Mouse (Mus musculus) left cerebral cortex, postnatal 4 days (tissue): ENCODE results near the gene Nnat. TPM values are rescaled to one million over a fixed set of nuclear protein-coding genes. Genes with fewer than 3 reads are reported as not detected.

Source experiments
- DNase-seq: peaks from one replicate; pipeline ENCODE4 v3.0.0-alpha.2; 2022
- intact Hi-C: fragments of 180-260 bp; cut with DNase I; formaldehyde crosslinking; loops from one replicate; pipeline ENCODE4 v1.15.1; 2025
- total RNA-seq, 2 experiments: library from RNA; stranded (reverse); gene quantifications; 2 replicates each; pipeline ENCODE4 v1.2.3; 2021

Gene Nnat
- total RNA-seq, 2 experiments from 2014 or later = 1,316 to 1,920 TPM

DNA sequence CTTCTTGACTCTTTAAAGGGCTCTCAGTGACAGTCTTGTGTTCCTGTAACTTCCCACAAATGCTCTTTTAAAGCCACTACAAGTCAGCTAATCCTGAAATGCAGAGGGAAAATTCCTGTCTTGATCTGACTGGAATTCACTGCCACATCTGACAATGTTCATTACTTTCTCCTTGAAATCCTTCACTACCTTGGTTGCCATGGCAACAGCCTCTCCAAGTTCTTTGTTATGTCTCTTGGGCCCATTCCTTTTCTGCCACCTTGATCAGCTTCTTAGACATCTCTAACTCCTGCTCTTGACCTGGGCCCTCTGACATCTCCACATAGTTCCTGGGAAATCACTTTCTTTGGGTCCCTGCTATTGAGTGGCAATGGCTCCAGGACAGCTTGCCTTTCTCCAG, 13.2 kb upstream of the Nnat start:
- intact Hi-C loops = no loop called here

DNA sequence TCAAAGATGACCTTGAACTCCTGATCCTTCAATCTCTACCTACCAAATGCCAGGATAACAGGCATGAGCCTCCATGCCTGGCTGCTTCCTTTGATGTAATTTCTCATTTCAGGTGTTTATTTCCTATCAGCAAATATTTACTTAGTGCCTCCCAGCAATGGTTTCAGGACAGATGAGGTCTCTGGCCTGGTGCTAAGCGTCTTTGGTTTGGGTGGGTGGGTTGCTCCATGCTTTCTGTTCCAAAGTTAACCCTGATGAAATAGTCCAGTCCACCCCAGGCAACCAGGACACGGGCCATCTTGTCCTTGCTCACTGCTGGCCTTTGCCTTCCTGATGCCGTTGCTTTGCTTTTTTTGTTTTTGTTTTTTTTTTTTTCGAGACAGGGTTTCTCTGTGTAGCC, 9.6 kb upstream of the Nnat start:
- DNase-seq = no peak
- intact Hi-C loops = no loop called here

More for the DNA sequence above, 13.2 kb upstream of the Nnat start:
- DNase-seq = no peak

DNA sequence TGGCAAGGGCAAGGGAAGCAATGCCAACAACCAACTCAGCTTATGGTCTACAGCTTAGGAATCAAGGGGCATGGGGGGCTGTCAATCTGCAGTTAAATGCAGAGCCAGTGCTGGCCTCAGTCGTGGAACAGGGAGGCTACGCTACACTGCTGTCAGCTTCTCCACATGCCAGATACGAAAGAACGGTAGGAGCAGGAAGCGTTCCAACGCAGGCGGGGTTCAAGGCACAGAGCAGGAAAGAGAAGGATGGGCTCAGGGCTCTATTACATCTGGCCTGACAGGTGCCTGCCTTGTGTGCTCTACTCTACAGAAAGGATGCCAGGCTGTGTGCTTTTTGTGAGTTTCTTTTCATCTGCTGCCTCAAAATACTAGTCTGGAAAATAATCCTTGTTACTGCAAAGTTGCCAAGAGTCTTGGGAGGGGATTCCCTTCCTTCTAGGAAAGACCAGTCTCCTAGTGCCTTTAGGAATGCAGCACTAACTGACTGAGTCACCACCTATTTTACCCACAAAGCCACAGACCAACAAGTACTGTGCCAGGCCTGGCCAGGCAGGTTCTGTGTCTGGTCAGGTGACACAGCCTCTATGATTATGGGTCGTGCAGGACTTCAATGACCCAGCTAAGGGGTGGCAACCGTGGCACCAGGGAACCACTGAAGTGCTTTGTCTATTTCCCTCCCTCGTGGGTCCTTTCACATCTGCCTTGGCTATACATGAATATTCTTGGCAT, 7.6 kb upstream of the Nnat start:
- intact Hi-C loops = no loop called here
- peak; percentile 61 for DNase-seq

DNA sequence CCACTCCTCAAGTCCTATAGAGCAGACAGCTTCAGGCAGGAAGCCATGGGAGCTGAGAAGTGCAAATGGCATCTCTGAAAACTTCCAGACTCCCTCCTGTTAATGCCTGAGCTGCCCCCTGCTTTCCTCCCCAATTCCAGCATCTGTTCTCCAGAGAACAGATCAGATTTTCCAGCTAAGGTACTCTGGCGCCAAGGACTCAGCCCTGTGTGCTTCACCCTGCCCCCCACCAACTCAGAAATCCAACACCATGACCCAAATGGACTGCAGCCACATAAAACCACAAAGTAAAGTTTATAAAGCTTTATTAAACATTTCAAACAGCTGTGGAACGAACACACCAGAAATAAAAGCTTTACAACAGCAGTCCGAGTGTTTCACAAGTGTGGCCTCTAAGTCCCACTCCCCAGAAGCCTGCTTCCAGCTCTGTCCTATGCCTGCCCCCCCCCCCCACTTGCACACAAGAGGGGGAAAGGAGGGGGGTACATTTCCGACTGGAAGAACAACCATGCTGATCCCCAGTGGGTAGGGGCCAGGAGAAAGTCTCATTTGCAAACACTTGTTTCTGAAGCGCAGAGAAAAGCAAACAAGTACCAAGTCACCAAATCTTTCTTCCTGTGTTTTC, 3.7 kb upstream of the Nnat start:
- DNase-seq = no peak
- intact Hi-C loops = no loop called here

DNA sequence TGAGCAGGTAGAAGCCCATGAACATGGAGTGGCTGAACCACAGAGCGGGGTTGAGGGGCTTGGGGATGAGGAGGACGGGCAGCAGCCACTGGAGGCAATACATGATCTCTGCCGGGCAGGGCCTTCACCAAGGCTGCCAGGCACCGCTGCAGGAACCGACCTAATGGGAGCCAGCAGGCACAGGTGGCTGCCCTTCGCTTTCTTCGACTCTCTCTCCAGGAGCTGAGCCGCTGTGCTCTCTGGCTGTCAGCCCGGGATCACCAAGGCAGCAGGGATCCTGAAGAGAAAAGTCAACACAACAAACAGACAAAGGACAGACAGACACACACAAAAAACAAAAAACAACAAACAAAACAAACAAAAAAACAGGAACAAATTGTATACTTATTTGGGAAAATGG, 1.8 kb upstream of the Nnat start:
- intact Hi-C loops = no loop called here
- DNase-seq = peak; percentile 57

DNA sequence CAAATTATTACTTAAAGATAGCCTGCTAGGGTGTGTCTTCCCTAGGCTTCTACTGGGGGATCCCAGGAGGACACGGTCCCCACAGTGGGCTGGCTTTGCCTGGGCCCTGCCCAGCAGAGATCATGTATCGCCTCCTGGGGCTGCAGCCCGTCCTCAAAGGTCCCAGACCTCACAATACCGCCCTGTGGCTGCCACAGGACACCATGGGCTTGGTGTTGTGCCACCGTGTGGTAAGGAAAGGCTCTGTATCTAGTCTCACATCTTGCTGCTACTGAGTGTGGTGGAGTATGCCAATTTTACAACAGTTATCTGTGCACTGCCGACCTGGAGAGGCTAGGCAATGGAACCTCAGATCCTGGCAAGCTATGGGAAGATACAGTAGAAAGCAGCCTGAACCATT, 1.4 kb upstream of the Nnat start:
- peak; percentile 57 for DNase-seq
- intact Hi-C loops = no loop called here

DNA sequence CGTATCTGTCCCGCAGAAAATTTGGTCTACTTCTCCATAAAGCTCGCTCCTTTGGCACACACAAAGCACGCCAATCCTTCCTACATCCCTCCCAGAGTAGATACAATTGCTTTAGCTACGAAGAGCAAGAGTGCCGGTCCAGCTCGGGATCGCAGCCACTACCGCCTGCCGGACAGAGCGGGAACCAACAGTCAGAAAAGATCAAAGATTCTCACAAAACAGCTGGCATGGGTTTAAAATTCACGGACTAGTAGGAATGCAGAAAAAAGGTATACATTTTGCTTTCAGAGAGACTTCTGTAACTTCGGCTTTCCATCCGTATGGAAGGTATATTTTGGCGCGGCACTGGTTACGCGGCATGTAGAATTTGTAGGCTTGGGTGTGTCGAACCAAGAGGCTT, 438 bp upstream of the Nnat start:
- intact Hi-C loops = no loop called here
- DNase-seq = peak; percentile 41

DNA sequence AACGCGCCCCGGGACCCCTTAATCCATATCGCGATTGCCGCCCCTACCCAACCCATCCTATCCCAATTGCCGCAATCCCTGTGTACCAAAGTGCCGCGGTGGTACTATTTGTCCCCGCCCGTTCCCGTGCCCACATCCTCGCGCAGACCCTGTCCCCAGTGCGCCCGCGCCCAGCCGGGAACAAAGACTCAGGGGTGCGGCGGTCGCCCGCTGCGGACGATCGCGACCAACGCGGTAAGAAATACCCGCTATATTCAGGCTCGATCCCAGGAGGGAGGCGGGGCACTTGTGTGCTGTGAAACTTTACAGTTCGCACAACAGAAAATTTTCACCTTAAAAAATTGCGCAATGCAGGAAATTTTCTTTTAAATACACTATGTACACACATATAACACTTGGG, 424 bp downstream of the Nnat start:
- intact Hi-C loops = loop anchor here (5.0 kb wide), 2 partner anchors 83 to 98 kb away; no protein-coding TSS in a partner anchor
- DNase-seq = no peak

DNA sequence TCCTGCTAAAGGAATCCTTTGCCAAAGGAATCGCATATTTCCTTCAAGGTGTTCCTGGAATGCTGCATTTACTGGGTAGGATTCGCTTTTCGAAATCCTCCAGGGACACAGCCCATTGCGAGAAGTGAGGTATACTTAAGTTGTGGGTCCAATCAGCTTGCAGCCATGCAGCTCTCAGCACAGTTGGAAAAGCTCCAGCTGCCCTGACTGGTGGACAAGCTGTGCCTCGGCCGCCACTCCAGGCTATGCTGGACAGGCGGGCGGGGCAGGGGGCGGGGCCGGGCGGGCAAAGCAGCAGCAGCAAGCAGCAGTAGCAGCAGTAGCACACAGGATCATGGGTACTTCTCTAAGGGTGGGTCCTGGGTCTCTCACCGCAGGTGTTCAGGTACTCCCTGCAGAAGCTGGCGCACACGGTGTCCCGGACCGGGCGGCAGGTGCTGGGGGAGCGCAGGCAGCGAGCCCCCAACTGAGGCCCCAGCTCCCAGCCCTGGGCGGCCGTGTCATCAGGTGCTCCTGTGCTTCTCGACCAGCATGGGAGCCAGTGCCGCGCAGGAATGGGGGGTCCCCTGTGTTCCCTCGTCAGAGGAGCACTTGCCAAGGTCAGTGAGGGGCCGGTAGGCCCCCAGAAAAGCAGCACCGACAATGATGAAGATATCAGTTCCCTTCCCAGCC, 1.4 kb downstream of the Nnat start:
- intact Hi-C loops = loop anchor here (5.0 kb wide), 2 partner anchors 84 to 99 kb away; no protein-coding TSS in a partner anchor
- DNase-seq = peak; percentile 94

DNA sequence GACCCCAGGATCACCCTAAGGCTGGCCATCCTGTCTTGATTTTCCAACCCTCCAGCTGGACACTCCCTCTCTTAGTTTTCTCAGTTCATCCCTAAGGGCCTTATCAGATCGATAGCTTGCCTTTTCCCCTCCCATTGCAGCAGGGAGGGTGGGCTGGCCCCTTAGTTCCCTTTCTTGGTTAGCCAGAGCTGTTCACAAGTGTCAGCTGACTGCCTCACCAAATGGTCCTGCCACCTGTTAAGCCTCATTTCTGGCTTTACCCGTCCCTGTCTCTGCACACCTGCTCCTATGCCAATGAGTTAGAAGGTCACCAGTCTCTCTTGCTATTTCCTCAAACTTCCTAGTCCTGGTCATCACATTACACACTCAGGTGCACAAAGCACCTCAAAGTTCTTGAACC, 3.2 kb downstream of the Nnat start:
- intact Hi-C loops = loop anchor here (5.0 kb wide), 2 partner anchors 86 to 101 kb away; no protein-coding TSS in a partner anchor
- DNase-seq = no peak

DNA sequence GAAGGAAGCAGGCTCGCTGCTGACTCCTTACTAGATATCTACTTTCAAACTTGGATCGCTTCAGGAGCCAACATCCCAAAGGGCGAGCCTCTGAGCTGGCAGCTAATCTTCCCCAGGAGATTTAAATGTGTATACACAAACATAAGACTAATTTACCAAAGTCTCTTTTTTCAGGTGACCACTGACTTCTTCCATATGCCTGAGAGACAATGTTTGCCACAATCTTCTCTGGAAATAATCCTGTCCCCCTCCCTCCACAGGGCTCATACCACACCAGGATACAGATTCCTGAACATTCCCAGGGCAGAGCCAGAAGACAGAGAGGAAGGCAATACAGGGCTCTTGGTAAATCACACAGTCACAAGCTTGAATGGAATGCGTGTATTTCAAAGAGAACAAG, 4.8 kb downstream of the Nnat start:
- no peak for DNase-seq
- intact Hi-C loops = loop anchor here (5.0 kb wide), 2 partner anchors 87 to 102 kb away; no protein-coding TSS in a partner anchor

DNA sequence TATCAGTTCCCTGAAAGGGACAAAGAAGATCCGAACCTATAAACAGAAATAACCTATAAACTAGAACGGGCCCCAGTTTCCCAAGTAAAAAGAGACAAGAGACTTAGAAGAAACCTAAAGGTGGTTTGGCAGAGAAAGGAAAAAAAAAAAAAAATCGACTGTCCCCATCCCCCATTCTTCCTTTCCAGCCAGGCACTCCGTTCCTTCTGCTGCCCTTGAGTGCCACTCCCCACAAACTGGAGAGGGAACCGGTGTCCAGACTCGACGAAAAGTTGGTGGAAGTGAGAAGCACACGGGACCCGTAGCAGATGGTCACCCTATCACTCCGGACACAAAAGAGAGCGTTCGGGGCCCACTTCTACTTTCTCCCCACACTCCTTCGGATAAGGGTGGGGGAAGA, 5.6 kb downstream of the Nnat start:
- no peak for DNase-seq
- intact Hi-C loops = no loop called here

DNA sequence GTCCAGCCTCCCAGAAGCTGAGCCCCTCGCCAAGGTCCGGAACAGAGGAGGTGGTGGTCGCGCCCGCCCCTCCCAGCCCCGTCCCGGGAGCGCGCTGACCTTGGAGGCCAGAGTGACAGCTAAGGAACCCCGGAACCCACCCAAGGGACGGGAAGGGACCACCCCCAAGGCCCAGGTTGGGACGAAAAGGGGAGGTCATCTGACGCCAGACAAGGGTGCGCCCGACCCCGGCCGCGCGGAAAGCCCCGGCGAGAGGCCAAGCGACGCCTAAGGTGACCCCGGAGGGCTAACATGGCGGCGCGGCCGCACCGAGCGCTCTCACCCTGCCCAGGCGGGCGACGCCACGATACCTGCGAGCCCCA, 6.0 kb downstream of the Nnat start:
- DNase-seq = no peak
- intact Hi-C loops = no loop called here

DNA sequence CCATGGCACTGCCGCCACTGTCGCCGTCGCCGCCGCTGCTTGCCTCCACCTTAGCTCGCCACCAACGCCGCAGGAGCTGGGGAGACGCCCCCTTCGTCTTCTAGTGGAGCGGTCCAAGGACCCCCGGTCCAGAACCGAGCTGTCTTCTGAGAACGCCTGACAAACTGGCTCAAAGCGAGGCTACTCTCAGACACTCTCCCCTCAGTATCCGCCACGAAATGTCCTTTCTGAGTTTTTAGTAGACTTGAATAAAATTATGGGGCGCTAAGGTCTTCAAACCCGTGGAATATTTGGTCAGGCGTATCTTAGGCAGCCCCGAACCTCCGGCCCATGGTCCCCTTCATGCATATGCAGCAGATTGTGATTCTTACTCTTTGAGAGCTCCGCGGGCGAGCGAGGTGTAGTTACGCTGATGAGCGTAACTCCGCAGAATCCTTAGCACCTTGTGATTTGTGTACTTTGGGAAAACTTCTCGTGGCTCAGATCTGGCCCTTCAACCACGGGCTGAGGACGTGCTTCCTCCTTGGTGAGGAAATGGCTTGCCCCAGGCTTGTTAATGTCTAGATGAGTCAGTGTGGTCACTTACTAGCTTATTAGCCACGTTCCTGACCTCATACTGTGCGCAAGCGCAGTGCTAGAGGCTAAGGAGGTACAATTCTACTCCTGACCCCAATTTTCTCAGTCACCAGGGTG, 6.5 kb downstream of the Nnat start:
- intact Hi-C loops = no loop called here
- DNase-seq = peak; percentile 87

DNA sequence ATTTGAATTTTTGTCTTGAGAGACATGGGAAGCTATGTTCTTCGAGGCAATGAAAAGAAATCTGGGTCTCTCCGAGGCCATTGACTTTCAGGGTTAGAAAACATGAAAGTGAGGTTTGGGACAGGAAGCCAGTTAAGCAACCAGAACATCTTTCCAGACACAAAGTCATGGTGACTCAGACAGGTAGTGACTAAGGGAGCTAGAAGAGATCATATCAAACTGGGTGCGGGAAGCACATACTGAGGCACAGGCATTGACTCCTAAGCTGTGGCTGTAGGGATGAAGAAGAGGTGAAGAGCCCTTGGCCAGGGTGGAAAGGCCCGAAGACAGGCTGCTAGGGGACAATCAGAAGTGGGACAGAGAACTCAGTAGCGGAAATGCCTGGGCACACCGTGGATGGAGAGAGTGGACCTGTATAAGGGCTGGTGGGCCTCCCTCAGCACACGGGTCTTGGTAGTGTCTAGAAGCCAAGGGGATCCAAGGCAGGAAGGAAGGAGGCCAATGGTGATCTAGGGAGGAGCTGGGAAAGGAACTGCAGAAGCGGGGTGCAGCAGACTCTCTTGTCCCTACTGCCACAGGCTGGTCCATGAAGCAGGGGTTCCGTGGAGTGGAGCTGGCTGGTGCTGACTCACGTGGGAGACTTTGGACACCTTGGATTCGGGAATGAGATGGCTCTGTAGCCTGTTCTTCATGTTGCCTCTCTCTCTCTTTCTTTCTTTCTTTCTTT, 7.5 kb downstream of the Nnat start:
- no peak for DNase-seq
- intact Hi-C loops = no loop called here

DNA sequence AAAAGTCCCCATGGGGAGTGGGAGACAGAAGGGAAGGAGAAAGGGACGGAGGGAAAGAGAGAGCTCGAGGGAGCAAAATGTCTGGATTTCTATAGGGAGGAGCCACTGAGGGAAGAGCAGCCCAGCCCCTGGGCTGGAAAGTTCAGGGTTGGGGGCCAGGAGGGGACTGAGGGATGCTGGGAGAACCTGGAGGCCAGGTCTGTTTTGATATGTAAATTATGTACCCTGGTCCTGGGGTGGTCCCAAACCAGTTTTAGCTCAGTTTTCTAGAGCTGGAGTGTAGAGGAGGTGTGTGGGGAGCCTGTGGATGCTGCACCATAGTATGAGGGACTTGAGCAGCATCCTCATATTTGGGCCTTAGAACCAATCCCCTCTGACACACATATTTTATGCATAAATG, 9.0 kb downstream of the Nnat start:
- intact Hi-C loops = no loop called here
- DNase-seq = no peak

DNA sequence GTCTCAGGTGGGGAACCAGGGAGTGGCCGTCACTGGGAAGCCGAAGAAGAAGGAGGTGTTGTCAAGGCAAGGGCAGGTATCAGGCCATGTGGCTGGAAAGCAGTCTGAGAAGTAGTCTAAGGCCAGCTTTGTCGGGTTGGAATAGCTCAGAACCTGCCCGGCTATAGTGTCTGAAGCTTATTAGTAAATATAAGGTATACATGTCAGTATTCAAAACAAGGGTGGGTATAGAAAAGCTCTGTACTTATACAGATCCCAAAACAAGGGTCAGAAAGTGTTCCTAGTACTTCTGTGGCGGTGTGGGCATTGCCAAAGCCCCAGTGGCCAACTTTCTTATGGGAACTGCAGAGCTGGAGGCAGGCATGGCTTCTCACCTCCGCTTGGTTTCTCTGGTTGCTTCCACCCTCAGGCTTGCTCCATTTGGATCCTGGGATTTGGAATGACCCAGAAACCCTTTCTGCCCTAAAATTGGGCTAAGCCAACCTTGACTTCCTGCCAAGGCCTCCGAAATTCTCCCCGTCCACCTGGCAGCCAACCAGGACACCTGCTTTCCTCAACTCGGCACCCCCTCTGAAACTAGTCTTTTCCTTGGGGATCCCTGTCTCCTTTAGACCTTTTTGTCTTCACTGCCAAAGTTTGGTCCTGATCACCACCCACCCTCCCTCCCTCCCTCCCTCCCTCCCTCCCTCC, 10.1 kb downstream of the Nnat start:
- intact Hi-C loops = loop anchor here (2.0 to 5.0 kb wide), 3 partner anchors 227 to 368 kb away; partner anchors contain the start of gene Rbl1
- no peak for DNase-seq

DNA sequence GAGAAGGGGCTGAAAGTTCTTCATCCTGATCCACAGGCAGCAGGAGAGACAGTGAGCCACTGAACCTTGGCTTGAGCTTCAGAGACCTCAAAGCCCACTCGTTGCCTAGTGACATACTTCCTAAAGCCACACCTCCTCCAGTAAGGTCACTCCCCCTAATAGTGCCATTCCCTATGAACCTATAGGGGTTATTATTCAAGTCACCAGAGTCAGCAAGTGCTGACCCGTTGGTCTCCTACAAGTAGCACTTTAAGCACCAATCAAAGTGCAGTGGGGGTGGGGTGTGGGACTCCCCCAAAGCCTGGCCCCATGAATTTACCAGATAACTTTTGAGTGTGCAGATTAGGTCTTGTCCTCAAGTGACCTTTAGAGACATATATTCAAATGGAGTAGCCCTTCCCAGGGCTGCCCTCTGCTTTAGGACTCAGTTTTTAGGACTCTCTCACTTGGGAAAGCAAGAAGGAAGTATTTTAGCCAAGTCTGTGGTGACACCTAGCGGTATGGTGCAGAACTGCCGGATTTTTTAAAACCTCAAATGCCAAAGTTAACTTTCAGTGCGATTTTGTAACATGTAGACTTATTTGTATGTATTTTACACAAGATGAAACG, 11.4 kb downstream of the Nnat start, which contains the start of gene Blcap:
Gene Blcap, minus strand, starts transcription at position 51 of the 609 bp plus-strand sequence.
- intact Hi-C loops = loop anchor here (2.0 to 5.0 kb wide), 3 partner anchors 229 to 369 kb away; partner anchors contain the start of gene Rbl1
- DNase-seq = peak; percentile 50

DNA sequence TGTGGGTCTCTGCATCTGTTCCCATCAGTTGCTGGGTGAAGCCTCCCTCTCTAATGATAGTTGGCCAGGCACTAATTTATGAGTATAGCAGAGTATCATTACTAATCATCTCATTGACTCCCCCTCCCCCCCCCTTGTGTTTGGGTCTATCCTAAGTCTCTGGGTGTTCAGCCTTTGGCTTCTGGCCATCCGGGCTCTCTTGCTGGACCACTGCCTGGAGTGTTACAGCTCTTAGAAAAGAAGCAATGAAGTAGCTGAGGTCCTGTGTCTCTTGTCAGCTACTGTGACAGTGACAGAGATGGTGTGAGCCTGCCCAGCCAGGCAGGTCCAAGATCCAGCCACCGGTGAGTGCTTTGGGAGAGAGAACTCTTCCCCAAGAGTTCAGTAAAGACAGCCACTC, 12.9 kb downstream of the Nnat start:
- no peak for DNase-seq
- intact Hi-C loops = loop anchor here (5.0 kb wide), 2 partner anchors 280 to 370 kb away; partner anchors contain the start of gene Rbl1
